Comparison of ENCODE assay signal across 8 mouse cellular contexts in the genomic region with DNA sequence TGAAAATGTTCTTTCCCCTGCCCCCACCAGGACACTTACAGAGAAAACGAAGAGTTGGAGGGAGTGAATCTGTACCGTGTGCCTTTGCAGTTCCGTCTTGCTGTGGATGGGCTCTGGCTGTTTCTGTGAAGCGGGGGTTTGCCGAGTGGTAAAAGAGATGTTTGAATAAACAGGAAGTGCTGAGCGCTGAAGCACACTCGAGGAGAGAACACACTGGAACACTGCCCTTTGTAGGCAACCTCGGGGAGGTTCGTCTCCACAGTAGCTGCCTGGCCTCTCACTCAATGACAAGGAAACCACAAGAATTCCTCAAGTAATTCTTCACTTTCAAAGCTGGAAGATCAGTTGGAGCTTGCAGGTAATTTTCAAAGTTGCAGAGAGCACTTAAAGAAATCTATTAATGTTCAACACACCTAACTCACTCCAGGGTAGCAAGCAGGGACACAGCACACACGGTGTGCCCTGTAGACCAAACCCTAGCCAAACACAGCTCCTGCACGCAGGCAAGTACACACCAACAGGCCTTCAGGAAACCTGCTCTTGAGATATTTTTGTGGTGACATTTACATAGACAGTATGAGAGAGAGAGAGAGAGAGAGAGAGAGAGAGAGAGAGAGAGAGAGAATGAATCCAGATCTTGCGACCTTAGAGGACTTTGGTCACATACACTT.
DNase-seq lines count a peak whose midpoint lies in the region; ATAC-seq and TF ChIP-seq lines count a peak whose summit lies in the region.

No protein-coding gene starts in this region.

- DNase-seq in urinary bladder, postnatal 14 days (ENCODE audit: low spot score): peak; percentile 46
- DNase-seq in urinary bladder, adult 2 months (ENCODE audit: low spot score): no peak
- peak; percentile 46 to 59 for DNase-seq in heart, postnatal 14 days
- DNase-seq in kidney, postnatal 36 days: peak; percentile 55
- DNase-seq in lung, postnatal 4 days: peak; percentile 78 to 85
- no peak for DNase-seq in cerebellum, adult 11-12 months

- intact Hi-C loops in heart, postnatal 14 days (cut with DNase I): loop anchor here (5.0 kb wide), 2 partner anchors 69 to 101 kb away; no protein-coding TSS in a partner anchor

- no peak for ATAC-seq in embryonic facial prominence, embryonic 12.5 days (ENCODE audit: insufficient number of reproducible peaks, insufficient read depth, low FRiP score, low TSS enrichment)

- no peaks in the 10 kb centered on the region for H3K9me3 ChIP-seq in embryonic facial prominence, embryonic 12.5 days

- peak overlapping the region; percentile 49 for H3K4me2 ChIP-seq in embryonic facial prominence, embryonic 12.5 days (replicated peaks)

- TF ChIP-seq POLR2A in small intestine, adult 2 months (IDR thresholded peaks at IDR 0.05; ENCODE audit: low read depth, low read length): peak; percentile 13; the same call in 1 of the 2 replicates

- no peak overlapping the region for H3K27ac ChIP-seq in embryonic facial prominence, embryonic 12.5 days
- H3K27ac ChIP-seq in small intestine, adult 2 months (ENCODE audit: insufficient read depth, low read depth, low read length): peak overlapping the region; percentile 63

- H3K4me1 ChIP-seq in embryonic facial prominence, embryonic 12.5 days: peaks cover 55% of the 10 kb centered on the region
- peaks cover 8% of the 10 kb centered on the region; the same call in 1 of the 2 replicates for H3K4me1 ChIP-seq in small intestine, adult 2 months (ENCODE audit: control insufficient read depth, insufficient read depth, insufficient read length, low read length)

- no peak overlapping the region for H3K9ac ChIP-seq in embryonic facial prominence, embryonic 12.5 days

- 19% methylated on average over 12 of the region's 12 CpGs for WGBS in embryonic facial prominence, embryonic 12.5 days
- 5% methylated on average over 12 of the region's 12 CpGs for WGBS in small intestine, adult 2 months

- H3K27me3 ChIP-seq in embryonic facial prominence, embryonic 12.5 days: no peaks in the 10 kb centered on the region
- no peaks in the 10 kb centered on the region for H3K27me3 ChIP-seq in small intestine, adult 2 months (ENCODE audit: control insufficient read depth, insufficient read depth, low read length)

- no peak for TF ChIP-seq CTCF in small intestine, adult 2 months (IDR thresholded peaks at IDR 0.05; ENCODE audit: extremely low read depth, insufficient read length, insufficient replicate concordance, low read depth, low read length)

- H3K36me3 ChIP-seq in embryonic facial prominence, embryonic 12.5 days: no peaks in the 10 kb centered on the region
- no peaks in the 10 kb centered on the region for H3K36me3 ChIP-seq in small intestine, adult 2 months (ENCODE audit: control insufficient read depth, insufficient read depth, low read length)

- H3K4me3 ChIP-seq in embryonic facial prominence, embryonic 12.5 days: 0 out of 2 replicates have a peak overlapping the region, but pooled peaks have one; percentile 2
- H3K4me3 ChIP-seq in small intestine, adult 2 months (ENCODE audit: low read depth, low read length): peak overlapping the region; percentile 64

Comparison
In these comparisons a context has a peak if more than half of its experiments do, and no peak if none do; other contexts are left out.
1. DNase-seq: peak in urinary bladder, postnatal 14 days (single experiment), heart, postnatal 14 days (2 of 2), kidney, postnatal 36 days (2 of 2) and lung, postnatal 4 days (2 of 2); none in urinary bladder, adult 2 months (single experiment) and cerebellum, adult 11-12 months (single experiment).